Mouse (Mus musculus): Measurements from ENCODE around the gene Slc25a34. TPM values are rescaled to one million over a fixed set of nuclear protein-coding genes. Genes with fewer than 3 reads are reported as not detected.

Slc25a34 gene
- total RNA-seq, 1 experiment from 2014 or later, result not detected

- ATAC-seq (replicated peaks in 1 of 2; ENCODE audit: insufficient read depth in 1 of 2, low FRiP score in 2 of 2, low TSS enrichment in 1 of 2, low read depth in 1 of 2, poor library complexity in 2 of 2, severe bottlenecking in 2 of 2), result 0 out of 4 replicates have a peak, but pooled peaks of 1 of the 2 experiments have one; percentile 15
Measured at GRCm38 (mm10) chr4:141602523-141603223, 20.9 kb downstream of the Slc25a34 start.

GRCm38 (mm10) chr4:141601148-141601862, 22.3 kb downstream of the Slc25a34 start:
- no peak for ATAC-seq (replicated peaks in 1 of 2; ENCODE audit: insufficient read depth in 1 of 2, low FRiP score in 2 of 2, low TSS enrichment in 1 of 2, low read depth in 1 of 2, poor library complexity in 2 of 2, severe bottlenecking in 2 of 2)

GRCm38 (mm10) chr4:141600364-141600763, 23.3 kb downstream of the Slc25a34 start:
- ATAC-seq (replicated peaks in 1 of 2; ENCODE audit: insufficient read depth in 1 of 2, low FRiP score in 2 of 2, low TSS enrichment in 1 of 2, low read depth in 1 of 2, poor library complexity in 2 of 2, severe bottlenecking in 2 of 2), result no peak

- no peak for ATAC-seq (replicated peaks in 1 of 2; ENCODE audit: insufficient read depth in 1 of 2, low FRiP score in 2 of 2, low TSS enrichment in 1 of 2, low read depth in 1 of 2, poor library complexity in 2 of 2, severe bottlenecking in 2 of 2)
Measured at GRCm38 (mm10) chr4:141599251-141600141, 24.1 kb downstream of the Slc25a34 start.

- ATAC-seq (replicated peaks in 1 of 2; ENCODE audit: insufficient read depth in 1 of 2, low FRiP score in 2 of 2, low TSS enrichment in 1 of 2, low read depth in 1 of 2, poor library complexity in 2 of 2, severe bottlenecking in 2 of 2), result no peak
Measured at GRCm38 (mm10) chr4:141598894-141599250, 24.7 kb downstream of the Slc25a34 start.

- 0 out of 4 replicates have a peak, but pooled peaks of 1 of the 2 experiments have one; percentile 24 for ATAC-seq (replicated peaks in 1 of 2; ENCODE audit: insufficient read depth in 1 of 2, low FRiP score in 2 of 2, low TSS enrichment in 1 of 2, low read depth in 1 of 2, poor library complexity in 2 of 2, severe bottlenecking in 2 of 2)
Measured at GRCm38 (mm10) chr4:141598199-141598893, 25.3 kb downstream of the Slc25a34 start.

GRCm38 (mm10) chr4:141596700-141597328, 26.8 kb downstream of the Slc25a34 start:
- no peak for ATAC-seq (replicated peaks in 1 of 2; ENCODE audit: insufficient read depth in 1 of 2, low FRiP score in 2 of 2, low TSS enrichment in 1 of 2, low read depth in 1 of 2, poor library complexity in 2 of 2, severe bottlenecking in 2 of 2)

- ATAC-seq (replicated peaks in 1 of 2; ENCODE audit: insufficient read depth in 1 of 2, low FRiP score in 2 of 2, low TSS enrichment in 1 of 2, low read depth in 1 of 2, poor library complexity in 2 of 2, severe bottlenecking in 2 of 2), result no peak
Measured at GRCm38 (mm10) chr4:141595605-141596268, 27.9 kb downstream of the Slc25a34 start.

- no peak for ATAC-seq (replicated peaks in 1 of 2; ENCODE audit: insufficient read depth in 1 of 2, low FRiP score in 2 of 2, low TSS enrichment in 1 of 2, low read depth in 1 of 2, poor library complexity in 2 of 2, severe bottlenecking in 2 of 2)
Measured at GRCm38 (mm10) chr4:141595138-141595537, 28.5 kb downstream of the Slc25a34 start.

GRCm38 (mm10) chr4:141591547-141591946, 32.1 kb downstream of the Slc25a34 start:
- no peak; a peak in 1 of 4 replicates for ATAC-seq (replicated peaks in 1 of 2; ENCODE audit: insufficient read depth in 1 of 2, low FRiP score in 2 of 2, low TSS enrichment in 1 of 2, low read depth in 1 of 2, poor library complexity in 2 of 2, severe bottlenecking in 2 of 2)

GRCm38 (mm10) chr4:141583919-141584318, 39.7 kb downstream of the Slc25a34 start:
- no peak for ATAC-seq (replicated peaks in 1 of 2; ENCODE audit: insufficient read depth in 1 of 2, low FRiP score in 2 of 2, low TSS enrichment in 1 of 2, low read depth in 1 of 2, poor library complexity in 2 of 2, severe bottlenecking in 2 of 2)

- no peak for ATAC-seq (replicated peaks in 1 of 2; ENCODE audit: insufficient read depth in 1 of 2, low FRiP score in 2 of 2, low TSS enrichment in 1 of 2, low read depth in 1 of 2, poor library complexity in 2 of 2, severe bottlenecking in 2 of 2)
Measured at GRCm38 (mm10) chr4:141581051-141581450, 42.6 kb downstream of the Slc25a34 start.

- no peak for ATAC-seq (replicated peaks in 1 of 2; ENCODE audit: insufficient read depth in 1 of 2, low FRiP score in 2 of 2, low TSS enrichment in 1 of 2, low read depth in 1 of 2, poor library complexity in 2 of 2, severe bottlenecking in 2 of 2)
Measured at GRCm38 (mm10) chr4:141578833-141579232, 44.8 kb downstream of the Slc25a34 start.

- no peak for ATAC-seq (replicated peaks in 1 of 2; ENCODE audit: insufficient read depth in 1 of 2, low FRiP score in 2 of 2, low TSS enrichment in 1 of 2, low read depth in 1 of 2, poor library complexity in 2 of 2, severe bottlenecking in 2 of 2)
Measured at GRCm38 (mm10) chr4:141576877-141577276, 46.7 kb downstream of the Slc25a34 start.

- no peak for ATAC-seq (replicated peaks in 1 of 2; ENCODE audit: insufficient read depth in 1 of 2, low FRiP score in 2 of 2, low TSS enrichment in 1 of 2, low read depth in 1 of 2, poor library complexity in 2 of 2, severe bottlenecking in 2 of 2)
Measured at GRCm38 (mm10) chr4:141576404-141576803, 47.2 kb downstream of the Slc25a34 start.

Measured in hematopoietic stem cell, adult 5-6 weeks (primary cell).